Mouse (Mus musculus): Measurements from ENCODE around the gene Pmvk. TPM values are rescaled to one million over a fixed set of nuclear protein-coding genes. Genes with fewer than 3 reads are reported as not detected.

Gene Pmvk
- 10 to 100 TPM; 14.9 to 17.3 TPM for total RNA-seq (2021)
- long read RNA-seq, experiment 1, transcript Pmvk-201 (5 exons, 1,194 nt), result major isoform, 12 of 21 reads
- long read RNA-seq, experiment 1, partial matches to known transcripts, result 2 of 21 reads
- long read RNA-seq, experiment 1, other reads (novel, unspliced or antisense), result 7 of 21 reads
- long read RNA-seq, experiment 2, transcript Pmvk-201 (5 exons, 1,194 nt), result major isoform, 19 of 29 reads
- long read RNA-seq, experiment 2, partial matches to known transcripts, result 1 of 29 reads
- long read RNA-seq, experiment 2, other reads (novel, unspliced or antisense), result 8 of 29 reads

- DNase-seq (ENCODE audit: low spot score in 2 of 2), result no peak
These were observed at the start of gene Pmvk for GRCm38 (mm10) chr3:89454401-89455177. TSS of gene Pmvk (plus strand) at chr3:89454541.

GRCm38 (mm10) chr3:89406887-89407286 lies 47.5 kb upstream of the Pmvk start:
- no peak for DNase-seq (ENCODE audit: low spot score in 2 of 2)

- DNase-seq (ENCODE audit: low spot score in 2 of 2), result no peak
These were observed 45.9 kb upstream of the Pmvk start for GRCm38 (mm10) chr3:89408448-89408847.

- DNase-seq (ENCODE audit: low spot score in 2 of 2), result no peak
These were observed 44.6 kb upstream of the Pmvk start for GRCm38 (mm10) chr3:89409701-89410100.

GRCm38 (mm10) chr3:89410864-89411263 lies 43.5 kb upstream of the Pmvk start:
- DNase-seq (ENCODE audit: low spot score in 2 of 2), result no peak

- DNase-seq (ENCODE audit: low spot score in 2 of 2), result peak; percentile 88 to 91
These were observed 42.6 kb upstream of the Pmvk start, which contains the start of gene Flad1 for GRCm38 (mm10) chr3:89411490-89412393. TSS of gene Flad1 (minus strand) at chr3:89411870.

GRCm38 (mm10) chr3:89416158-89416557 lies 38.2 kb upstream of the Pmvk start:
- no peak for DNase-seq (ENCODE audit: low spot score in 2 of 2)

- no peak for DNase-seq (ENCODE audit: low spot score in 2 of 2)
These were observed 37.2 kb upstream of the Pmvk start for GRCm38 (mm10) chr3:89417131-89417530.

GRCm38 (mm10) chr3:89417840-89418169 lies 36.5 kb upstream of the Pmvk start:
- DNase-seq (ENCODE audit: low spot score in 2 of 2), result peak in 1 of 2 experiments; percentile 31

DNA sequence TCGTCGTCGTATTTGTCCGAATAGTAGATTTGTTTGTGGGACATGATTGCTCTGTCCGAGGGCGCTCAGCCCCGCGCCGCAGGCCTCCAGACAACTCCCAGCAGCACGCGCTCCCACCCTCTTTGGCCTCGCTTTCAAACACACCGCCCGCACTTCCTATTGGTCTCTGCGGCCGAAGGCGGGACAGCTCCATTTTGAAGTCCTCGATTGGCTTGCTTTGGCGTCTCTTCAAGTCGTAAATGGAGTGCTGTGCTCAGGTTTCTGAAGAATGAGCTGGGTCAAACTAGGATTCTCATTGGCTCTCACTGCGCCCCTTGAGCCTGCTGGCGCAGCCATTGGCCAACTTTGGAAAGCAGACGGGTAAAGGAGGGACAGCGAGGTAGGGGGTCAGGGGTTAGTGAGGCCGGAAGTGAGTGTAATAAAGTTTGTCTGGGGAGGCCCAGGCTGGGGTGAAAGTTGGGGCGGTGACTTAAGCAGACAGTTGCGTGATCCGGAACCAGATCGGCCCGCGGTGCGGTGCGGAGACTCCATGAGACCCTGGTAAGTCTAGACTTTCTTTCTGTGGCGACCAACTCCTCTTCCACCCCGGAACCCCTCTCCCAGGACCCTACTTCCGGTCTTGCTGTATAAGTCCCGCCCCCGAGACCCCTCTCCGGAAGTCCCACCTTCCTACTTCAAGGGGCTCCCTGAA lies 36.0 kb upstream of the Pmvk start, which contains the start of the genes Cks1b and Shc1:
Cks1b (minus strand) TSS at position 214 of the 691 bp plus-strand sequence.
Shc1 (plus strand) TSS at position 274 of the 691 bp plus-strand sequence.
- DNase-seq (ENCODE audit: low spot score in 2 of 2), result peak; percentile 65 to 87

DNA sequence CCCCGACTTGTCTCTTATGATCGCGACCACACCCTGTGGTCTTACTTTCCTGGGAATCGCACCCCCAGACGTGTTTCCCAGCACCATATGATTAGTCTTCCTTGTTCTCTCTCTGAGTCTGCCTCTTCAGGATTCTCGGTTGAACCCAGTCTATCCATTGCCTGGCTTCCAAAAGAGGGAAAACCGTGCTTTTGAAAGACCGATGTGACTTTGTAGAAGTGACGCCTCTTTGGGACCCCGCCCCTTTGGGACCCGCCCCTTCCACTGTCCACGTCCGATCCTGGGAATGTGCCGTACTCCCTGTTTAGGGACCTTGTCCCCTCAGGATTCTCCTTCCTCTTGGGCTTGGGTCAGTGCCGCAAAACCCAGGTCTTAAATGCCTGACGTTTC lies 35.5 kb upstream of the Pmvk start:
- DNase-seq (ENCODE audit: low spot score in 2 of 2), result peak in 1 of 2 experiments; percentile 69

DNA sequence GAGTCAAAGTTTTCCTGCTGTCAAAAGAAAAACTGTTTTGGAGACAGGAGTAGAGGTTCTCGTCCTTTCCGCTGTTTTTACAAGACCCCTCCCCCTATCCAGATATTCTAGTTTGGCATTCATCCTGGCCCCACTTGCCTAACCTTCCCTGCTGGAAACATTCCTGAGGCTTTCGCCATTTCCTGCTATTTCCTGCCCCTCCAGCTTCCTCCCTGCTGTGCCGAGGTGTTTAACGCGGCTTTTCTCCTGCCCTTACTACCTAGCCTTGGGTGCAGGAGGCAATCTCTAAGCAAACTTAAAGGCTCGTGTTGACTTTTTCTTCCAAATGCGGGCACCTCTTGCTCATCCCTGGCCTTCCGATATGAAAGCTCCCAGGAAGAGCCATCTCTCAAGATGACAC lies 34.8 kb upstream of the Pmvk start:
- peak in 1 of 2 experiments; percentile 38 for DNase-seq (ENCODE audit: low spot score in 2 of 2)

DNA sequence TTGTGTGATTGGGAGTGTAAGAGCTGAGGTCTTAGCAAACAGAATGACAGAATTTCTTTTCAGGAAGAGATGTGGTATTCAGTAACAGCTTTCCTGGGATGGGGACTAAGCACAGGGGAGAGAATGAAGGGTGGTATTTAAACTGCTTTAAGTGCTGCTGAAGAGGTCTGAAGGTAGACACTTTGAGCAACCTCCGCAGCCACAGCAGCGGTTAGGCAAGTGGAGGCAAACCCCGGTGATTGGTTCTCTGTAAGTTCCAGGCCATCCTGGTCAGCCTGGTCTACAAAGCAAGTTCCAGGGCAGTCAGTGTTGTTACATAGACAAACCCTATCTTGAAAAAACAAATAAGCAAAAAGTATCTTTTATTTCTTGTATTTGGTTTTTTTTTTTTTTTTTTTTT lies 34.4 kb upstream of the Pmvk start:
- no peak for DNase-seq (ENCODE audit: low spot score in 2 of 2)

DNA sequence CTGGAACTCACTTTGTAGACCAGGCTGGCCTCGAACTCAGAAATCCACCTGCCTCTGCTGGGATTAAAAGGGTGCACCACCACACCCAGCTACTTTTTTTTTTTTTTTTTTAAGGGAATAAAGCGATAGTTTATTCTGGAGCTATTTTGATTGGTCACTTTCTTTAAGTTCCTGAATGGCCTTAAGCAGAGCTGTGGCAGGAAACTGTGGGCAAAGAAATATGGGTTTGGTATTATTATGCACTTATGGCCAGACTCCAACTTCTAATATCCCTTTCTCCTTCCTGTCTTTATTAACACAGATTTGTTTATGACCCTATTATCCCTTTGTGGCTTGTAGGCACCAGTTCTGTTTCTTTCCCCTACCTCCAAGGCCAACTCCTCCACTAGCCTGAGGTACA lies 33.9 kb upstream of the Pmvk start:
- no peak for DNase-seq (ENCODE audit: low spot score in 2 of 2)

- DNase-seq (ENCODE audit: low spot score in 2 of 2), result peak in 1 of 2 experiments; percentile 69
These were observed 33.2 kb upstream of the Pmvk start for GRCm38 (mm10) chr3:89421002-89421774.

DNA sequence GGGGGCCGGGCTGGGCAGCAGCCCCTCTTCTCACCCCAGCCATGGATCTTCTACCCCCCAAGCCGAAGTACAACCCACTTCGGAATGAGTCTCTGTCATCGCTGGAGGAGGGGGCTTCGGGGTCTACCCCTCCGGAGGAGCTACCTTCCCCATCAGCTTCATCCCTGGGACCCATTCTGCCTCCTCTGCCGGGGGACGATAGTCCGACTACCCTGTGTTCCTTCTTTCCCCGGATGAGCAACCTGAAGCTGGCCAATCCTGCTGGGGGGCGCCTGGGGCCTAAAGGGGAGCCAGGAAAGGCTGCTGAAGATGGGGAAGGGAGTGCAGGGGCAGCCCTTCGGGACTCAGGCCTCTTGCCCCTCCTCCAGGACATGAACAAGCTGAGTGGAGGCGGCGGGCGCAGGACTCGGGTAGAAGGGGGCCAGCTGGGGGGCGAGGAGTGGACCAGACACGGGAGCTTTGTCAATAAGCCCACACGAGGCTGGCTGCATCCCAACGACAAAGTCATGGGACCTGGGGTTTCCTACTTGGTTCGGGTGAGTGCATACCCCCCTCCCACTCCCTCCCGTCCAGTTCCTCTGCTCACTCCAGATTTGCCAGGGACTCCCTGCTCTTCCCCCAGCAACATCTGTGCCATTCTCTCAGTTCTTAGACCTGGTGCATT lies 32.4 kb upstream of the Pmvk start:
- DNase-seq (ENCODE audit: low spot score in 2 of 2), result no peak

DNA sequence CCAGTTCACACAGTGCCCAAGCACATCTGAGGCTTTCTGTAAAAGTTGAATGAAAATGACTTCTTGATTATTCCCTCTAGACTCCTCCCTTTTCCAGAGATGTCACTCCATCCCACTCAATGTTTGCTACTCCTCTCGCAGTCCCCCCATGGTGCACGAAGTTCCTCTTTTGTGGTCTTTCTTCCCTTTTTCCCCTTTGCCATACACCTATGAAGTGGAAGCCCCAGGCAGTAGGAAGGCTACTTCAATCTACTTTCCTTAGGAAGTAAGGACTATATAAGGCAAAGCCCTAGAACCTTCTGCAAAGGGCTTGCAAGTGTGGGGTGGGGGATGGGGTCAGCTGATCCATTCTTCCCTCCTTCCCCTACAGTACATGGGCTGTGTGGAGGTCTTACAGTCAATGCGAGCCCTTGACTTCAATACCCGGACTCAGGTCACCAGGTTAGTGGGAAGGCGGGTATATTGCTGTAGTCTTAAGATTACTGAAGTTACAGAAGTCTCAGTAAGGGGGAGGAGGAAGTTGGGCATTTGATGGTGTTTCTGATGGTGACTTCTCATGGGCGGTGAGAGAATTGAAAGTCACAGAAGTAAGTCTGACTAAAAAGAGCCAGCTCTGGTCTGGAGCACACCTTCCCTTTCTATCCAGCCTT lies 31.7 kb upstream of the Pmvk start:
- no peak for DNase-seq (ENCODE audit: low spot score in 2 of 2)

GRCm38 (mm10) chr3:89424416-89425140 lies 29.8 kb upstream of the Pmvk start:
- no peak for DNase-seq (ENCODE audit: low spot score in 2 of 2)
